Mouse (Mus musculus) cerebellum, adult 2 months (tissue): ENCODE data around the gene Spsb4.

Experiments
- CTCF ChIP-seq: fragments of 200-500 bp; IDR thresholded peaks from 2 replicates; pipeline ENCODE4 v1.5.1; 2011; ENCODE audit warnings: low read depth, mild to moderate bottlenecking, control low read depth, low read length, moderate library complexity, borderline replicate concordance; ENCODE audit not compliant: insufficient read depth
- POLR2A ChIP-seq: fragments of 200-500 bp; IDR thresholded peaks from 2 replicates; pipeline ENCODE4 v1.6.1; 2011; ENCODE audit warnings: low read length, control low read depth, borderline replicate concordance; ENCODE audit not compliant: insufficient read depth

DNA sequence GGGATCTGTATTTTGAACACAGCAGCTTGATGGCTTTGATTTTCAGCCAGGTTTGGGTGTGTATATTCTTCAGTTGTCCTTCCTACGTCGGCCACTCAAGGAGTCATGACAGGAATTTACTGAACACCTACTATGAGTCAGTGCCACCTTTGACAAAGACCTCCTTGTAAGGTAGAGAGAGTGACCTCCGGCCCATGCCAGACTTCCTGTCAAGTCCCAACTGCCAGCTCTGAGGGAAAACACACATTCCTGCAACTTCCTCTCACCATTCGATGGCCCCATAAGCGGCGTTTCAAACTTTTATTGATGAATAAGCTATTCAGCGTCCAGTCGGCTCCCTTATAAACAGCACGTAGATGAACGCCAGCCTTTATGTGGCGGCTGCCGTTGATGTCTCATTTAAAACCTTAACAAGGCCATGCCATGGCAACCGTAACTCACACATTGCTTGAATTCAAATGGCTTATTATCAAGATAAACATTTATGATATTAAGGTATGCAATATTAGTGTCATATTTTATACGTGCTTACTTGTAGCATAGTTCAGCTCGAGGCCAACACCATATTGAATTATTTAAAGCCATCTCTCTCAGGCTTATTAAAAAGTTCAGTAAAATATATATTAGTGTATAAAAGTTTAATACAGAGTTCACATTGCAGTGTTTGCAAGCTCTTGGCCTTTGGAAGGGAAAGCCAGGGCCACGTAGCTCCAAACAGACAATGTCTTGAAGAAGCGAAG, 94.9 kb downstream of the Spsb4 start:
- no peak for TF ChIP-seq POLR2A
- TF ChIP-seq CTCF = no peak
